ENCODE assay signal across 21 mouse cellular contexts in the genomic region with DNA sequence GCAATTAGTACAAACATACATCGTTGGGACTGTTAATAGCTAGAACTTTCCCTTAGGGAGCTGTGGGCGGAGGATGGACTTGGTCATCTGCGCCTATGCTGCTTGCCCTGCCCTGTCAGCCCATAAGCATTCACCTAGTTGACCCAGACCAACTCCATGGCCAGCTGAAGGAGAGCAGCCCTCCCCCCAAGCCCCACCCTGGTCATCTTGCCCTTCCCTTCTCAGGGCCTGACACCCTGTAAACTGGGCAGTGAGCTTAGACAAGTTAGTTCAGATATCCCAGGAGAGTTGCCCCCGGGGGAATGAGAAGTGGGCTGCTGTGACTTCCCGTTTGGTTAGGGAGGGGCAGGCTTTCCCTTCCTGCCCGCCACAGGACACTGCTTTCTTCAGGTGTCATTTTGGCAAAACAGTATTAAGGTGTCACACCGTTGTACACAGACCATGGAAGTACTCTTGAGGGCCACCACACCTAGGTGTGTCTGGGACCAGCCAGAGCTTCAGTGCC. TPM values are rescaled to one million over a fixed set of nuclear protein-coding genes. Genes with fewer than 3 reads are reported as not detected.
DNase-seq lines count a peak whose midpoint lies in the region; ATAC-seq lines count a peak whose summit lies in the region.
"Had no signal": no experiment of that assay in that cellular context is flagged by ENCODE, and none has a peak within 500 bp of the region (broad histone marks: within the 10 kb centered on the region; RNA-seq: fewer than 3 reads in every experiment).

No protein-coding gene starts in this region.

- H3K9me3 ChIP-seq in intestine, embryonic 14.5 days (ENCODE audit: control insufficient read depth, low read length): no peaks in the 10 kb centered on the region
- no peaks in the 10 kb centered on the region for H3K9me3 ChIP-seq in intestine, embryonic 16.5 days (ENCODE audit: control insufficient read depth, low read length)
- H3K9me3 ChIP-seq in midbrain, embryonic 11.5 days (ENCODE audit: control insufficient read depth, low read length): no peaks in the 10 kb centered on the region
- no peaks in the 10 kb centered on the region for H3K9me3 ChIP-seq in midbrain, embryonic 15.5 days
- H3K9me3 ChIP-seq: embryonic facial prominence, embryonic 12.5 days; forebrain, embryonic 13.5 days; G1E; heart, embryonic 13.5 days had no signal

- ATAC-seq in intestine, embryonic 14.5 days (replicated peaks; ENCODE audit: low FRiP score, low TSS enrichment, low read depth): no peak
- no peak for ATAC-seq in intestine, embryonic 16.5 days
- 0 out of 2 replicates have a peak, but pooled peaks have one; percentile 22 for ATAC-seq in midbrain, embryonic 11.5 days (ENCODE audit: low FRiP score)
- ATAC-seq in midbrain, embryonic 15.5 days (replicated peaks): no peak
- ATAC-seq: CD4-positive, CD25-positive, alpha-beta regulatory T cell, adult 4 months; forebrain, embryonic 13.5 days; forebrain, postnatal 0 days; hindbrain, embryonic 16.5 days had no signal

- no peak overlapping the region for H3K27ac ChIP-seq in intestine, embryonic 14.5 days (ENCODE audit: low read depth)
- H3K27ac ChIP-seq in intestine, embryonic 16.5 days (ENCODE audit: low read length): no peak overlapping the region
- H3K27ac ChIP-seq in midbrain, embryonic 11.5 days (ENCODE audit: low read depth, low read length): no peak overlapping the region
- H3K27ac ChIP-seq in midbrain, embryonic 15.5 days: no peak overlapping the region
- H3K27ac ChIP-seq: embryonic facial prominence, embryonic 12.5 days; forebrain, embryonic 13.5 days; heart, embryonic 13.5 days had no signal

- peaks cover 58% of the 10 kb centered on the region for H3K36me3 ChIP-seq in intestine, embryonic 14.5 days (ENCODE audit: control insufficient read depth, insufficient read depth, low read length)
- peaks cover 12% of the 10 kb centered on the region for H3K36me3 ChIP-seq in intestine, embryonic 16.5 days (ENCODE audit: control insufficient read depth, insufficient read depth, low read length)
- H3K36me3 ChIP-seq in midbrain, embryonic 11.5 days (ENCODE audit: control insufficient read depth, insufficient read depth, low read length): peaks cover 22% of the 10 kb centered on the region
- peaks cover 25% of the 10 kb centered on the region for H3K36me3 ChIP-seq in midbrain, embryonic 15.5 days (replicated peaks)
- H3K36me3 ChIP-seq: G1E had no signal

- no peak overlapping the region for H3K4me2 ChIP-seq in intestine, embryonic 14.5 days (ENCODE audit: low read length)
- H3K4me2 ChIP-seq in intestine, embryonic 16.5 days (ENCODE audit: low read depth, low read length): no peak overlapping the region
- no peak overlapping the region for H3K4me2 ChIP-seq in midbrain, embryonic 11.5 days
- no peak overlapping the region for H3K4me2 ChIP-seq in midbrain, embryonic 15.5 days
- H3K4me2 ChIP-seq: embryonic facial prominence, embryonic 12.5 days; forebrain, embryonic 13.5 days; heart, embryonic 13.5 days had no signal

- DNase-seq in intestine, embryonic 14.5 days (ENCODE audit: low spot score): peak; percentile 51
- no peak for DNase-seq in midbrain, embryonic 11.5 days (ENCODE audit: low spot score, missing footprints)
- peak; percentile 17 to 22 for DNase-seq in spleen, postnatal 36 days (ENCODE audit: low spot score in 2 of 2)
- no peak for DNase-seq in spleen, adult 12 weeks (ENCODE audit: low spot score)
- no peak for DNase-seq in lung, postnatal 14 days
- DNase-seq: adrenal gland, adult 8-10 months; adrenal gland, postnatal 36 days; cerebellum, adult 2 months; cerebellum, postnatal 10 days; forebrain, postnatal 0 days; gastrocnemius, postnatal 14 days; heart, postnatal 36 days had no signal

- no peak overlapping the region for H3K4me3 ChIP-seq in intestine, embryonic 14.5 days (ENCODE audit: low read depth, low read length)
- H3K4me3 ChIP-seq in intestine, embryonic 16.5 days (ENCODE audit: low read length): no peak overlapping the region
- H3K4me3 ChIP-seq in midbrain, embryonic 11.5 days (ENCODE audit: low read depth, low read length): no peak overlapping the region
- no peak overlapping the region for H3K4me3 ChIP-seq in midbrain, embryonic 15.5 days
- H3K4me3 ChIP-seq: embryonic facial prominence, embryonic 12.5 days; forebrain, embryonic 13.5 days; heart, embryonic 13.5 days had no signal

- H3K9ac ChIP-seq in intestine, embryonic 14.5 days (ENCODE audit: low read length): no peak overlapping the region
- H3K9ac ChIP-seq in intestine, embryonic 16.5 days (ENCODE audit: low read depth, low read length): no peak overlapping the region
- no peak overlapping the region for H3K9ac ChIP-seq in midbrain, embryonic 11.5 days (ENCODE audit: low read length)
- H3K9ac ChIP-seq in midbrain, embryonic 15.5 days: no peak overlapping the region
- H3K9ac ChIP-seq: embryonic facial prominence, embryonic 12.5 days; forebrain, embryonic 13.5 days; forebrain, postnatal 0 days; heart, embryonic 13.5 days had no signal

- 82% methylated on average over 7 of the region's 7 CpGs for WGBS in intestine, embryonic 14.5 days
- WGBS in intestine, embryonic 16.5 days: 78% methylated on average over 7 of the region's 7 CpGs
- 87% methylated on average over 7 of the region's 7 CpGs for WGBS in midbrain, embryonic 11.5 days
- 91% methylated on average over 7 of the region's 7 CpGs for WGBS in midbrain, embryonic 15.5 days

- no peaks in the 10 kb centered on the region for H3K27me3 ChIP-seq in intestine, embryonic 14.5 days (replicated peaks; ENCODE audit: control insufficient read depth, insufficient read depth, low read length)
- no peaks in the 10 kb centered on the region for H3K27me3 ChIP-seq in intestine, embryonic 16.5 days (replicated peaks; ENCODE audit: control insufficient read depth, insufficient read depth, low read length)
- no peaks in the 10 kb centered on the region for H3K27me3 ChIP-seq in midbrain, embryonic 11.5 days (ENCODE audit: control insufficient read depth, insufficient read depth, low read length)
- no peaks in the 10 kb centered on the region for H3K27me3 ChIP-seq in midbrain, embryonic 15.5 days (replicated peaks)
- H3K27me3 ChIP-seq: embryonic facial prominence, embryonic 12.5 days; forebrain, embryonic 13.5 days; heart, embryonic 13.5 days had no signal

- no peaks in the 10 kb centered on the region for H3K4me1 ChIP-seq in intestine, embryonic 14.5 days (replicated peaks; ENCODE audit: control insufficient read depth, insufficient read depth, low read length)
- H3K4me1 ChIP-seq in intestine, embryonic 16.5 days (ENCODE audit: control insufficient read depth, insufficient read depth, low read length): no peaks in the 10 kb centered on the region
- no peaks in the 10 kb centered on the region for H3K4me1 ChIP-seq in midbrain, embryonic 11.5 days (ENCODE audit: control insufficient read depth, insufficient read depth, low read length)
- H3K4me1 ChIP-seq in midbrain, embryonic 15.5 days: no peaks in the 10 kb centered on the region
- H3K4me1 ChIP-seq: embryonic facial prominence, embryonic 12.5 days; forebrain, embryonic 13.5 days; heart, embryonic 13.5 days had no signal

RNA-seq across cellular contexts. Expression of gene Il1r2, which starts 46.7 kb away (rescaled TPM):
- 1.1 and 1.3 TPM in 2 replicates for polyA plus RNA-seq in intestine, embryonic 14.5 days (2014; fragmentation: Nextera tagmentation; extraction: Ambion mirVana)
- polyA plus RNA-seq in intestine, embryonic 16.5 days (2015; fragmentation: Nextera tagmentation; extraction: Ambion mirVana): 1.5 and 2.0 TPM in 2 replicates
- polyA plus RNA-seq in midbrain, embryonic 11.5 days (2014; fragmentation: Nextera tagmentation; extraction: Ambion mirVana): 0.15 and 0.27 TPM in 2 replicates
- polyA plus RNA-seq in midbrain, embryonic 15.5 days (2015; fragmentation: Nextera tagmentation; extraction: Ambion mirVana): 0.50 and 0.56 TPM in 2 replicates
- polyA plus RNA-seq: G1E; hindbrain, embryonic 11.5 days had no signal

Comparison
In these comparisons a context has a peak if more than half of its experiments do, and no peak if none do; other contexts are left out.
1. DNase-seq: peak in intestine, embryonic 14.5 days (single experiment) and spleen, postnatal 36 days (2 of 2); none in midbrain, embryonic 11.5 days (single experiment), spleen, adult 12 weeks (single experiment) and lung, postnatal 14 days (single experiment).